Mouse (Mus musculus): ENCODE data around the gene Zdhhc22. TPM values are rescaled to one million over a fixed set of nuclear protein-coding genes. Genes with fewer than 3 reads are reported as not detected.

Zdhhc22 gene
- 1.4 and 2.1 TPM in 2 replicates for polyA plus RNA-seq (2014; fragmentation: Nextera tagmentation; extraction: Ambion mirVana)

- H3K36me3 ChIP-seq (ENCODE audit: control insufficient read depth, insufficient read depth, low read length): no peaks in the 10 kb centered on the region
- peak; percentile 74 for ATAC-seq (ENCODE audit: insufficient read depth, low FRiP score, low TSS enrichment)
- whole genome bisulfite sequencing: 1% methylated on average over 52 of the region's 68 CpGs
Measured at GRCm38 (mm10) chr12:86989890-86990754, at the start of gene Zdhhc22. TSS of gene Zdhhc22 (minus strand) at chr12:86990430.

GRCm38 (mm10) chr12:87036631-87037030 lies 46.4 kb upstream of the Zdhhc22 start:
- no peak for DNase-seq (ENCODE audit: low spot score)
- H3K4me3 ChIP-seq (ENCODE audit: low read depth, low read length): no peak overlapping the region
- 93% methylated on average over 7 of the region's 7 CpGs for WGBS

More at GRCm38 (mm10) chr12:86989890-86990754, at the start of gene Zdhhc22:
- Histone ChIP-seq H3K4me1 (ENCODE audit: control insufficient read depth, insufficient read depth, low read length) (peaks cover 7% of the 10 kb centered on the region), H3K9me3 (ENCODE audit: control insufficient read depth, low read length) (no peaks in the 10 kb centered on the region), H3K4me3 (ENCODE audit: low read depth, low read length) (peak within 1 kb of the TSS; percentile 42), H3K27me3 (ENCODE audit: control insufficient read depth, insufficient read depth, low read length) (peaks cover 41% of the 10 kb centered on the region), H3K4me2 (ENCODE audit: low read depth) (peak within 1 kb of the TSS; percentile 87), H3K9ac (ENCODE audit: low read length) (peak within 1 kb of the TSS; percentile 60), H3K27ac (ENCODE audit: low read depth, low read length) (no peak within 1 kb of the TSS)
- peak; percentile 82 for DNase-seq (ENCODE audit: low spot score)

GRCm38 (mm10) chr12:87031163-87031763 lies 41.0 kb upstream of the Zdhhc22 start:
- Histone ChIP-seq H3K4me1 (ENCODE audit: control insufficient read depth, insufficient read depth, low read length) (no peaks in the 10 kb centered on the region), H3K9ac (ENCODE audit: low read length) (no peak overlapping the region), H3K4me3 (ENCODE audit: low read depth, low read length) (no peak overlapping the region), H3K36me3 (ENCODE audit: control insufficient read depth, insufficient read depth, low read length) (no peaks in the 10 kb centered on the region), H3K9me3 (ENCODE audit: control insufficient read depth, low read length) (no peaks in the 10 kb centered on the region), H3K27me3 (ENCODE audit: control insufficient read depth, insufficient read depth, low read length) (peaks cover 4% of the 10 kb centered on the region; the same call in 1 of the 2 replicates), H3K4me2 (ENCODE audit: low read depth) (no peak overlapping the region), H3K27ac (ENCODE audit: low read depth, low read length) (no peak overlapping the region)
- 80% methylated on average over 5 of the region's 5 CpGs for WGBS
- ATAC-seq (ENCODE audit: insufficient read depth, low FRiP score, low TSS enrichment) (no peak), DNase-seq (ENCODE audit: low spot score) (no peak)

More at GRCm38 (mm10) chr12:87036631-87037030, 46.4 kb upstream of the Zdhhc22 start:
- Histone ChIP-seq H3K4me2 (ENCODE audit: low read depth) (no peak overlapping the region), H3K4me1 (ENCODE audit: control insufficient read depth, insufficient read depth, low read length) (no peaks in the 10 kb centered on the region), H3K9ac (ENCODE audit: low read length) (no peak overlapping the region), H3K27me3 (ENCODE audit: control insufficient read depth, insufficient read depth, low read length) (no peaks in the 10 kb centered on the region), H3K36me3 (ENCODE audit: control insufficient read depth, insufficient read depth, low read length) (no peaks in the 10 kb centered on the region), H3K9me3 (ENCODE audit: control insufficient read depth, low read length) (no peaks in the 10 kb centered on the region), H3K27ac (ENCODE audit: low read depth, low read length) (no peak overlapping the region)
- ATAC-seq (ENCODE audit: insufficient read depth, low FRiP score, low TSS enrichment): no peak

- no peak for ATAC-seq (ENCODE audit: insufficient read depth, low FRiP score, low TSS enrichment)
- no peaks in the 10 kb centered on the region for H3K36me3 ChIP-seq (ENCODE audit: control insufficient read depth, insufficient read depth, low read length)
- H3K4me3 ChIP-seq (ENCODE audit: low read depth, low read length): no peak overlapping the region
- H3K9me3 ChIP-seq (ENCODE audit: control insufficient read depth, low read length): no peaks in the 10 kb centered on the region
- no peak overlapping the region for H3K27ac ChIP-seq (ENCODE audit: low read depth, low read length)
- DNase-seq (ENCODE audit: low spot score): no peak
- H3K4me2 ChIP-seq (ENCODE audit: low read depth): no peak overlapping the region
- 77% methylated on average over 5 of the region's 5 CpGs for WGBS
- H3K4me1 ChIP-seq (ENCODE audit: control insufficient read depth, insufficient read depth, low read length): no peaks in the 10 kb centered on the region
- H3K9ac ChIP-seq (ENCODE audit: low read length): no peak overlapping the region
- H3K27me3 ChIP-seq (ENCODE audit: control insufficient read depth, insufficient read depth, low read length): peaks cover 4% of the 10 kb centered on the region; the same call in 1 of the 2 replicates
Measured at GRCm38 (mm10) chr12:87029251-87029976, 39.2 kb upstream of the Zdhhc22 start.

DNA sequence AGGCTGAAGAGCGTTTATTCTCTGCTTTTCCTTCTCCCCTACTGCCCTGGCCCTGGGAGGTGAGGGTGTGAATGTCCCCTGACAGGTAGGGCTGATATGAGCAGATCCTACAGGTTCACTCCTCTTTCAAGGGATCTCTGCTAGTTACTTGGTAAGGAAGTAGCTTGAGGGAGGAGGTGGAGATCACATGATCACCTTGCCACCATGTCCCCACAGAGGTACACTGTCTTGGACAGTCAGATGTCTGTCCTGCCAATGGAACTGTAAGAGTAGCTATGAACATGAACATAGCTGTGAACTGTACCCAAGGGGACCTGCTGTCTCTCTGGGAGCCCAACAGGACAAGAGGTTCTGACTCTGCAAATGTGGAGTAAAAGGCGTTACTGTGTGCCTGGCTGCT lies 37.8 kb upstream of the Zdhhc22 start:
- H3K4me2 ChIP-seq (ENCODE audit: low read depth): no peak overlapping the region
- 70% methylated on average over 2 of the region's 2 CpGs for WGBS

GRCm38 (mm10) chr12:87027391-87027790 lies 37.2 kb upstream of the Zdhhc22 start:
- no peak for DNase-seq (ENCODE audit: low spot score)
- no peak overlapping the region for H3K4me3 ChIP-seq (ENCODE audit: low read depth, low read length)
- no peak for ATAC-seq (ENCODE audit: insufficient read depth, low FRiP score, low TSS enrichment)
- H3K9me3 ChIP-seq (ENCODE audit: control insufficient read depth, low read length): no peaks in the 10 kb centered on the region
- no peak overlapping the region for H3K27ac ChIP-seq (ENCODE audit: low read depth, low read length)
- 65% methylated on average over 5 of the region's 5 CpGs for WGBS
- H3K27me3 ChIP-seq (ENCODE audit: control insufficient read depth, insufficient read depth, low read length): peaks cover 4% of the 10 kb centered on the region; the same call in 1 of the 2 replicates
- no peak overlapping the region for H3K9ac ChIP-seq (ENCODE audit: low read length)
- no peak overlapping the region for H3K4me2 ChIP-seq (ENCODE audit: low read depth)
- no peaks in the 10 kb centered on the region for H3K36me3 ChIP-seq (ENCODE audit: control insufficient read depth, insufficient read depth, low read length)
- no peaks in the 10 kb centered on the region for H3K4me1 ChIP-seq (ENCODE audit: control insufficient read depth, insufficient read depth, low read length)

More for the DNA sequence above, 37.8 kb upstream of the Zdhhc22 start:
- peaks cover 4% of the 10 kb centered on the region; the same call in 1 of the 2 replicates for H3K27me3 ChIP-seq (ENCODE audit: control insufficient read depth, insufficient read depth, low read length)
- H3K36me3 ChIP-seq (ENCODE audit: control insufficient read depth, insufficient read depth, low read length): no peaks in the 10 kb centered on the region
- H3K9ac ChIP-seq (ENCODE audit: low read length): no peak overlapping the region
- ATAC-seq (ENCODE audit: insufficient read depth, low FRiP score, low TSS enrichment): no peak
- H3K9me3 ChIP-seq (ENCODE audit: control insufficient read depth, low read length): no peaks in the 10 kb centered on the region
- no peaks in the 10 kb centered on the region for H3K4me1 ChIP-seq (ENCODE audit: control insufficient read depth, insufficient read depth, low read length)
- H3K27ac ChIP-seq (ENCODE audit: low read depth, low read length): no peak overlapping the region
- DNase-seq (ENCODE audit: low spot score): no peak
- H3K4me3 ChIP-seq (ENCODE audit: low read depth, low read length): no peak overlapping the region

DNA sequence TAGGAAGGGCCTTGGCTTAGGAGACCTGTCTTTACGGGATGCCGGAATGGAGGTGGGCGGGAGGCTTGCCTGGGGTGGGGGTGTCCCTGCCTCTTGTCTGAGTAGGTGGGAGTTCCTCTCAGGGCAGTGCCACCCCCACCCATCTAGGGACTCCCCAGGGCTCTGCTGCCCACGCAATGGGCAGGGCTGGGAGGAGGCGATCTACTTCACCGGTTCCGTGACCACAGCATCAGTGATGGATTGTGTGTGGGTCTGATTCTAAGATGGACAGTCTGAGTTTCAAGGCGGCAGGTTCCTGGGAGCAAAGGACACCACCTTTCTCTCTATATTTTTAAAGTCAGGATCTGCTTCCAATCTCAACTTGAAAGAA lies 36.6 kb upstream of the Zdhhc22 start:
- Histone ChIP-seq H3K27me3 (ENCODE audit: control insufficient read depth, insufficient read depth, low read length) (peaks cover 4% of the 10 kb centered on the region; the same call in 1 of the 2 replicates), H3K4me2 (ENCODE audit: low read depth) (peak overlapping the region; percentile 52), H3K4me3 (ENCODE audit: low read depth, low read length) (peak overlapping the region; percentile 31), H3K4me1 (ENCODE audit: control insufficient read depth, insufficient read depth, low read length) (no peaks in the 10 kb centered on the region), H3K27ac (ENCODE audit: low read depth, low read length) (no peak overlapping the region), H3K36me3 (ENCODE audit: control insufficient read depth, insufficient read depth, low read length) (no peaks in the 10 kb centered on the region), H3K9ac (ENCODE audit: low read length) (peak overlapping the region; percentile 39), H3K9me3 (ENCODE audit: control insufficient read depth, low read length) (no peaks in the 10 kb centered on the region)
- ATAC-seq (ENCODE audit: insufficient read depth, low FRiP score, low TSS enrichment): no peak
- 10% methylated on average over 8 of the region's 8 CpGs for WGBS
- DNase-seq (ENCODE audit: low spot score): no peak

DNA sequence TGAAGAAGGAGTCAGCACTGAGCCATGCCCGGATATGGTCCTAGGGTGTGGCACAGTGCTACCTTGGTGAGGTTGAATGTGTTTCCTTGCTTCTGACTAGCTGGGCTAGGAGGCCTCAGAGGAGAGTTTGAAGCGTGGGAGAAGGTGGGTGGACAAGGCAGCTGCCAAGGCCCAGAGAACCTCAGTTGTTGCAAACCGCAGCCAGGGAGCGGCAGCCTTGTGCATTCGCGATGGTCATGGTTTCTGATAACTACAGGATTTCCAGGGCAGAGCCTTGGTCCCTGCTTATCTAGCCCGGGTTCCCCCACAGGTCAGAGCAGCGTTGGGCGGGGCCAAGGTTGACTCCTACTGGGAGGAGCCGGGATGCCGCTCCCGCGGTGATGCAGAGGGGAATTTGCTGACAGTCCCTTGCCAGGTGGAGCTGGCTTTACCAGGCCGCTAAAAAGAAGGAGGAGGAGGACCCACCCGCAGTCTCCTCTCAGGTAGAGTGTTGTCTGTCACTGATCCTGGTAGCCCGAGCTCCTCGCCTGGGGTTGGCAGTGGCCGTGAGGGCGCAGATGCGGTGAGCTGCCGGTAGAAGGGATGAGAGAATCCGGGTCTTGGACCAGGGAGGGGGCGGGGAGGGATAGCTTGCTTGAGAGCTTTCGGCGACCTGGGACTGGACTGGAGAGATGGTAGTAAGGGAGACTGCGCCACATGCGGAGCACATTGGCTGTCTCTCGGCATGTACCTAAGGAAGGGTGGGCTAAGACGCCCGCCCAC lies 36.1 kb upstream of the Zdhhc22 start:
- Histone ChIP-seq H3K4me1 (ENCODE audit: control insufficient read depth, insufficient read depth, low read length) (no peaks in the 10 kb centered on the region), H3K4me2 (ENCODE audit: low read depth) (peak overlapping the region; percentile 52), H3K9ac (ENCODE audit: low read length) (peak overlapping the region; percentile 39), H3K27me3 (ENCODE audit: control insufficient read depth, insufficient read depth, low read length) (peaks cover 4% of the 10 kb centered on the region; the same call in 1 of the 2 replicates), H3K27ac (ENCODE audit: low read depth, low read length) (no peak overlapping the region), H3K36me3 (ENCODE audit: control insufficient read depth, insufficient read depth, low read length) (no peaks in the 10 kb centered on the region), H3K4me3 (ENCODE audit: low read depth, low read length) (peak overlapping the region; percentile 31), H3K9me3 (ENCODE audit: control insufficient read depth, low read length) (no peaks in the 10 kb centered on the region)
- WGBS: 4% methylated on average over 30 of the region's 30 CpGs
- ATAC-seq (ENCODE audit: insufficient read depth, low FRiP score, low TSS enrichment) (peak; percentile 31; the same call in 1 of the 2 replicates), DNase-seq (ENCODE audit: low spot score) (peak; percentile 46)
